Mouse (Mus musculus) CH12.LX (cell line): Measurements from ENCODE around the gene Rims3.

Experiments
- BHLHE40 ChIP-seq: IDR thresholded peaks from 2 replicates; pipeline ENCODE4 v1.6.1; 2011; ENCODE audit warnings: mild to moderate bottlenecking, low read depth, low read length, improper control_type of control experiment
- CTCF ChIP-seq, 2 experiments: IDR thresholded peaks in 1 of 2; conservative IDR thresholded peaks in 1 of 2; 2 replicates each; pipeline ENCODE4 v1.5.1; 2011 to 2012; ENCODE audit warnings: low read depth in 2 of 2, low read length in 2 of 2, improper control_type of control experiment in 1 of 2, inconsistent platforms in 1 of 2, mild to moderate bottlenecking in 1 of 2, moderate library complexity in 1 of 2
- EP300 ChIP-seq: IDR thresholded peaks from 2 replicates; pipeline ENCODE4 v1.6.1; 2011; ENCODE audit warnings: low read length, improper control_type of control experiment
- ETS1 ChIP-seq: conservative IDR thresholded peaks from 2 replicates; pipeline ENCODE4 v1.6.1; 2012; ENCODE audit warnings: low read depth, mild to moderate bottlenecking, inconsistent platforms, low read length, improper control_type of control experiment, moderate library complexity
- GABPA ChIP-seq: IDR thresholded peaks from 2 replicates; pipeline ENCODE4 v1.6.1; 2012; ENCODE audit warnings: low read depth, low read length, improper control_type of control experiment, inconsistent platforms; ENCODE audit not compliant: insufficient replicate concordance
- MEF2A ChIP-seq: IDR thresholded peaks from 2 replicates; pipeline ENCODE4 v1.6.1; 2014; ENCODE audit warnings: low read depth, mild to moderate bottlenecking, inconsistent platforms, low read length, improper control_type of control experiment, borderline replicate concordance
- NELFE ChIP-seq: IDR thresholded peaks from 2 replicates; pipeline ENCODE4 v1.6.1; 2011; ENCODE audit warnings: low read depth, low read length, improper control_type of control experiment
- POLR2A ChIP-seq: IDR thresholded peaks from 2 replicates; pipeline ENCODE4 v1.6.1; 2011; ENCODE audit warnings: low read depth, mild to moderate bottlenecking, improper control_type of control experiment, low read length
- TCF12 ChIP-seq: IDR thresholded peaks from 2 replicates; pipeline ENCODE4 v1.6.1; 2014; ENCODE audit warnings: low read depth, mild to moderate bottlenecking, inconsistent platforms, low read length, improper control_type of control experiment
- ZKSCAN1 ChIP-seq: IDR thresholded peaks from 2 replicates; pipeline ENCODE4 v1.6.1; 2012; ENCODE audit warnings: low read depth, inconsistent platforms, low read length, improper control_type of control experiment, borderline replicate concordance

DNA sequence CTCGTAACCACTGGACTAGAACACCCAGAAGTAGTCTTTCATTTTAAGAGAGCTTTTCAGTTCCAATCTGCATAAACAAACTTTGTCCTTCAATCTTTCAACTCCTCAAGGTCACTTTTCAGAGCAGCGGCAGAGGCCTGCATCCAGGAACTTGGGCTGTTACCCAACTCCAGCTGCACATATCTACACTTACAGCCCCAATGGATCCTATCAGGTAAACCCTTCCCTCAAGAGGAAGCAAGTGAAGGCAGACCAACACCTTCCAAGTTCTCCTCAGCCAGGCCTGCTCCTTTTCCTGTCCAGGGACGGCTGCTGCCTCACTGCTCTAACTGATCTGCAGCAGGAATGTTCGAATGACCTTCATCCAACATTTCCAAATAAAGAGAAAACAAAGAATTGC is 40.4 kb upstream of the Rims3 start:
- TF ChIP-seq TCF12 (no peak), CTCF (conservative IDR thresholded peaks at IDR 0.05 in 1 of 2, IDR thresholded peaks at IDR 0.05 in 1 of 2; ENCODE audit: low read depth in 2 of 2, low read length in 2 of 2) (no peak), EP300 (no peak), MEF2A (no peak), GABPA (no peak), BHLHE40 (no peak), ETS1 (no peak), NELFE (no peak), ZKSCAN1 (no peak), POLR2A (no peak)
